Mouse (Mus musculus): ENCODE results near the gene Kif2c. TPM values are rescaled to one million over a fixed set of nuclear protein-coding genes. Genes with fewer than 3 reads are reported as not detected.
A peak's percentile ranks its signal among the peaks of the same experiment; 100 is the strongest.

Gene Kif2c
- polyA plus RNA-seq, 1 experiment: not detected

GRCm38 (mm10) chr4:117155792-117156355 lies 26.6 kb downstream of the Kif2c start, which contains the start of gene Rps8:
Rps8 (minus strand) TSS chr4:117156243.
- Histone ChIP-seq H3K4me1 (ENCODE audit: control insufficient read depth, insufficient read depth, low read length) (no peaks in the 10 kb centered on the region), H3K4me3 (ENCODE audit: insufficient read depth, low read depth, low read length) (peak within 1 kb of the TSS; percentile 59), H3K27ac (ENCODE audit: insufficient read depth, low read depth, low read length) (peak within 1 kb of the TSS; percentile 23; the same call in 1 of the 2 replicates)
- TF ChIP-seq POLR2A (IDR thresholded peaks at IDR 0.05; ENCODE audit: insufficient read depth, low read depth, low read length) (peak; percentile 96), CTCF (IDR thresholded peaks at IDR 0.05; ENCODE audit: insufficient read depth, low read depth, low read length) (no peak)
- under 1% methylated on average over 52 of the region's 52 CpGs for WGBS

GRCm38 (mm10) chr4:117155020-117155791 lies 27.2 kb downstream of the Kif2c start:
- TF ChIP-seq CTCF (IDR thresholded peaks at IDR 0.05; ENCODE audit: insufficient read depth, low read depth, low read length): no peak
- TF ChIP-seq POLR2A (IDR thresholded peaks at IDR 0.05; ENCODE audit: insufficient read depth, low read depth, low read length): no peak
- WGBS: under 1% methylated on average over 44 of the region's 44 CpGs
- Histone ChIP-seq H3K4me1 (ENCODE audit: control insufficient read depth, insufficient read depth, low read length) (no peaks in the 10 kb centered on the region), H3K4me3 (ENCODE audit: insufficient read depth, low read depth, low read length) (peak overlapping the region; percentile 59), H3K27ac (ENCODE audit: insufficient read depth, low read depth, low read length) (peak overlapping the region; percentile 23; the same call in 1 of the 2 replicates)

DNA sequence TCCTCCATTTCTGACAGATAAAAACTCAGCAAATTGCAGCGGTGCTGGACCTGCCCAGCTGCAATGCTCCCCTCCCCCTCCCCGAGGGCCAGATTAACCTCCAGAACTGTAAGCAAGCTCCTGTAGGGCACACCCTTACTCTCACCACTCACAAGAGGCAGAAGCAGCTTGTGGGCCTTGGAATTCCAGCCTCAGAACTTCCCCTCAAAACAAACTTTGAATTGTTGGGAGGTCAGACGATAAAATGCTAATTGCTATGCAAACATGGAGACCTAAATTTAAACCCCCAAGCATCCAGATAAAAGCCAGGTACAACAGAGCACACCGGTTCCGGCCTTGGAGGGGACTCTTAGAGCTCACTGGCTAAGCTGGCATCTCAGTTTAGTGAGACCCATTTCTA lies 29.7 kb downstream of the Kif2c start:
- H3K4me3 ChIP-seq (ENCODE audit: insufficient read depth, low read depth, low read length): no peak overlapping the region
- 72% methylated on average over 5 of the region's 5 CpGs for WGBS
- no peak for TF ChIP-seq POLR2A (IDR thresholded peaks at IDR 0.05; ENCODE audit: insufficient read depth, low read depth, low read length)
- TF ChIP-seq CTCF (IDR thresholded peaks at IDR 0.05; ENCODE audit: insufficient read depth, low read depth, low read length): no peak
- H3K4me1 ChIP-seq (ENCODE audit: control insufficient read depth, insufficient read depth, low read length): no peaks in the 10 kb centered on the region
- H3K27ac ChIP-seq (ENCODE audit: insufficient read depth, low read depth, low read length): no peak overlapping the region

DNA sequence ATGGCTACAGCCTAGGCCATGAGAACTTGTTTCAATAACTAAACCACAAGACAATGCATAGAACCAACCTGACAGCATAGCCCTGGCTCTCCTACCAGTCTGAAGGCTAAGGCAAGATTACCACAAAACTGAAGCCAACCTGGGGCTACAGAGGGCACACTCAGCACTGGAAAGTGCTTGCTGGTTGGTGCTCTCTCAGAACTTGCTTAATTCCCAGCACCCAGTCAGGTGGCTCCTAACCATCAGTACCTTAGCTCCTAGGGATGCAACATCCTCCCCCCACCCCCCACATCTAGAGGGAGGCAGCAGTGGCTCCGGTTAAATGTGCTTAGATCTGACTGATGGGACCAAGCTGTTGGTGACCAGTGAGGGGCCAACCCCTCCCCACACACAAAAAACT lies 31.0 kb downstream of the Kif2c start:
- WGBS: 70% methylated on average over 1 of the region's 1 CpGs
- Histone ChIP-seq H3K4me3 (ENCODE audit: insufficient read depth, low read depth, low read length) (no peak overlapping the region), H3K4me1 (ENCODE audit: control insufficient read depth, insufficient read depth, low read length) (no peaks in the 10 kb centered on the region), H3K27ac (ENCODE audit: insufficient read depth, low read depth, low read length) (no peak overlapping the region)
- TF ChIP-seq POLR2A (IDR thresholded peaks at IDR 0.05; ENCODE audit: insufficient read depth, low read depth, low read length) (no peak), CTCF (IDR thresholded peaks at IDR 0.05; ENCODE audit: insufficient read depth, low read depth, low read length) (no peak)

- no peaks in the 10 kb centered on the region for H3K4me1 ChIP-seq (ENCODE audit: control insufficient read depth, insufficient read depth, low read length)
- TF ChIP-seq POLR2A (IDR thresholded peaks at IDR 0.05; ENCODE audit: insufficient read depth, low read depth, low read length) (no peak), CTCF (IDR thresholded peaks at IDR 0.05; ENCODE audit: insufficient read depth, low read depth, low read length) (no peak)
- no peak overlapping the region for H3K4me3 ChIP-seq (ENCODE audit: insufficient read depth, low read depth, low read length)
- H3K27ac ChIP-seq (ENCODE audit: insufficient read depth, low read depth, low read length): no peak overlapping the region
- WGBS: 88% methylated on average over 6 of the region's 6 CpGs
Measured at GRCm38 (mm10) chr4:117150212-117150733, 32.2 kb downstream of the Kif2c start.

- Histone ChIP-seq H3K4me3 (ENCODE audit: insufficient read depth, low read depth, low read length) (no peak overlapping the region), H3K27ac (ENCODE audit: insufficient read depth, low read depth, low read length) (no peak overlapping the region), H3K4me1 (ENCODE audit: control insufficient read depth, insufficient read depth, low read length) (no peaks in the 10 kb centered on the region)
- 82% methylated on average over 6 of the region's 6 CpGs for WGBS
- TF ChIP-seq CTCF (IDR thresholded peaks at IDR 0.05; ENCODE audit: insufficient read depth, low read depth, low read length): no peak
- no peak for TF ChIP-seq POLR2A (IDR thresholded peaks at IDR 0.05; ENCODE audit: insufficient read depth, low read depth, low read length)
Measured at GRCm38 (mm10) chr4:117149291-117150211, 32.9 kb downstream of the Kif2c start.

GRCm38 (mm10) chr4:117148815-117149214 lies 33.6 kb downstream of the Kif2c start:
- H3K4me1 ChIP-seq (ENCODE audit: control insufficient read depth, insufficient read depth, low read length): no peaks in the 10 kb centered on the region
- no peak overlapping the region for H3K4me3 ChIP-seq (ENCODE audit: insufficient read depth, low read depth, low read length)
- 69% methylated on average over 24 of the region's 24 CpGs for WGBS
- H3K27ac ChIP-seq (ENCODE audit: insufficient read depth, low read depth, low read length): no peak overlapping the region
- TF ChIP-seq CTCF (IDR thresholded peaks at IDR 0.05; ENCODE audit: insufficient read depth, low read depth, low read length): no peak
- TF ChIP-seq POLR2A (IDR thresholded peaks at IDR 0.05; ENCODE audit: insufficient read depth, low read depth, low read length): no peak

DNA sequence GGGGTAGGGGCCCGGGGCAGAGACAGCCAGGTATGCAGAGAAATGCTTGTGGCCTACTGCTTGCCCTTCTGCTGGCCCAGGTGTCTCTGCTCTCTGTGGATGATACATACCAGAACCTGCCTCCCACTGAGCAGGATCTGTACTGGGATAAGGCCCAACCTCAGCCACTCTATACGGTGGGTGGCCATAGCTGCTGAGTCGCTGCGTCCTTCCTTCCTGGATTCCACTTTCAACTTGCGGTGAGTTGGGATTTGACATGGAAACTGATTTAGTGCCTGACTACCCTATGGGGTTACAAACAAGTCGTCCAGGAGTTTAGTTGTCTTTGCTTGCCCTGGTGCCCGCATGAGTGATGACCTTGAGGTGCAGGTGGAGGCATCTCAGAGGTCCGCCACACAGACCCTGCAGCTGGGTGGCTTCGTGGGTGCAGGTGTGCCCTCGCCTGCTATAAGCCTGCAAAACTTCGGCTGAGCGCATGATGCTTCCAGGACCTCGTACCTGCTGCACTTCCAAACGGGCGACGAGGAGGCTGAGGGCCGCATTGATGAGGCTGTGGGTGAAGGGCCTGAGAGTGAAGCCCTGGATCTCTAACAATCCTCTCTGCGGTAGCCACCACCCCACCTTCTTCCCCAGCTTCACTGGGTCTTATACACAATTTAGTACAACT lies 34.3 kb downstream of the Kif2c start:
- Histone ChIP-seq H3K4me1 (ENCODE audit: control insufficient read depth, insufficient read depth, low read length) (no peaks in the 10 kb centered on the region), H3K27ac (ENCODE audit: insufficient read depth, low read depth, low read length) (no peak overlapping the region), H3K4me3 (ENCODE audit: insufficient read depth, low read depth, low read length) (no peak overlapping the region)
- no peak for TF ChIP-seq CTCF (IDR thresholded peaks at IDR 0.05; ENCODE audit: insufficient read depth, low read depth, low read length)
- no peak for TF ChIP-seq POLR2A (IDR thresholded peaks at IDR 0.05; ENCODE audit: insufficient read depth, low read depth, low read length)
- 91% methylated on average over 18 of the region's 18 CpGs for WGBS
